Comparison of ENCODE assay signal across 8 mouse cellular contexts in genomic region chr15:77840450-77841360, GRCm38 (mm10). TPM values are rescaled to one million over a fixed set of nuclear protein-coding genes. Genes with fewer than 3 reads are reported as not detected.
DNase-seq lines count a peak whose midpoint lies in the region; ATAC-seq lines count a peak whose summit lies in the region.

No protein-coding gene starts in this region.

- WGBS in kidney, embryonic 15.5 days: 2% methylated on average over 36 of the region's 36 CpGs
- WGBS in hindbrain, embryonic 13.5 days: 6% methylated on average over 36 of the region's 36 CpGs
- 7% methylated on average over 36 of the region's 36 CpGs for WGBS in midbrain, embryonic 14.5 days

- peak overlapping the region; percentile 98 for H3K9ac ChIP-seq in kidney, embryonic 15.5 days
- H3K9ac ChIP-seq in hindbrain, embryonic 13.5 days: peak overlapping the region; percentile 87
- peak overlapping the region; percentile 66 for H3K9ac ChIP-seq in midbrain, embryonic 14.5 days (replicated peaks; ENCODE audit: low read length)

- peak overlapping the region; percentile 98 for H3K27ac ChIP-seq in kidney, embryonic 15.5 days
- peak overlapping the region; percentile 91 for H3K27ac ChIP-seq in hindbrain, embryonic 13.5 days
- no peak overlapping the region for H3K27ac ChIP-seq in midbrain, embryonic 14.5 days (replicated peaks; ENCODE audit: low read depth, low read length)

- H3K4me3 ChIP-seq in kidney, embryonic 15.5 days (replicated peaks): peak overlapping the region; percentile 79
- peak overlapping the region; percentile 87 for H3K4me3 ChIP-seq in hindbrain, embryonic 13.5 days
- H3K4me3 ChIP-seq in midbrain, embryonic 14.5 days (replicated peaks; ENCODE audit: low read depth, low read length): peak overlapping the region; percentile 82

- ATAC-seq in kidney, embryonic 15.5 days (replicated peaks; ENCODE audit: low FRiP score): no peak
- no peak for ATAC-seq in hindbrain, embryonic 13.5 days (ENCODE audit: low FRiP score)
- ATAC-seq in midbrain, embryonic 14.5 days (ENCODE audit: low FRiP score, low TSS enrichment): no peak
- no peak for ATAC-seq in granulocyte monocyte progenitor cell, adult 5-6 weeks (replicated peaks; ENCODE audit: poor library complexity, severe bottlenecking)

- H3K4me2 ChIP-seq in kidney, embryonic 15.5 days: peak overlapping the region; percentile 74
- peak overlapping the region; percentile 95 for H3K4me2 ChIP-seq in hindbrain, embryonic 13.5 days
- peak overlapping the region; percentile 94 for H3K4me2 ChIP-seq in midbrain, embryonic 14.5 days (ENCODE audit: low read length)

- H3K36me3 ChIP-seq in kidney, embryonic 15.5 days: no peaks in the 10 kb centered on the region
- H3K36me3 ChIP-seq in hindbrain, embryonic 13.5 days: no peaks in the 10 kb centered on the region
- H3K36me3 ChIP-seq in midbrain, embryonic 14.5 days (ENCODE audit: control insufficient read depth, insufficient read depth, low read length): no peaks in the 10 kb centered on the region

- no peak for DNase-seq in kidney, adult 8-10 months
- peak; percentile 39 for DNase-seq in brain, adult 2 months (ENCODE audit: low read depth, low spot score)
- peak; percentile 29 for DNase-seq in midbrain, embryonic 14.5 days
- DNase-seq in right cerebral cortex, postnatal 36 days (ENCODE audit: low spot score in 2 of 2): no peak
- no peak for DNase-seq in layer of hippocampus, adult 9-10 months (ENCODE audit: low spot score)

- H3K9me3 ChIP-seq in kidney, embryonic 15.5 days (replicated peaks): no peaks in the 10 kb centered on the region
- no peaks in the 10 kb centered on the region for H3K9me3 ChIP-seq in hindbrain, embryonic 13.5 days
- no peaks in the 10 kb centered on the region for H3K9me3 ChIP-seq in midbrain, embryonic 14.5 days (ENCODE audit: control insufficient read depth, low read length)

- H3K4me1 ChIP-seq in kidney, embryonic 15.5 days: peaks cover 58% of the 10 kb centered on the region
- peaks cover 51% of the 10 kb centered on the region for H3K4me1 ChIP-seq in hindbrain, embryonic 13.5 days (replicated peaks)
- peaks cover 21% of the 10 kb centered on the region for H3K4me1 ChIP-seq in midbrain, embryonic 14.5 days (ENCODE audit: control insufficient read depth, insufficient read depth, low read length)

- H3K27me3 ChIP-seq in kidney, embryonic 15.5 days: no peaks in the 10 kb centered on the region
- H3K27me3 ChIP-seq in hindbrain, embryonic 13.5 days: no peaks in the 10 kb centered on the region
- H3K27me3 ChIP-seq in midbrain, embryonic 14.5 days (ENCODE audit: control insufficient read depth, insufficient read depth, low read length): 0 out of 2 replicates have a peak, but pooled peaks cover 2% of the 10 kb centered on the region

RNA-seq across cellular contexts. Expression of gene Myh9, which starts 1.3 kb away (rescaled TPM):
- polyA plus RNA-seq in kidney, embryonic 15.5 days (2015; fragmentation: Nextera tagmentation; extraction: Ambion mirVana): 56.2 and 60.2 TPM in 2 replicates
- 14.5 and 14.9 TPM in 2 replicates for polyA plus RNA-seq in hindbrain, embryonic 13.5 days (2015; fragmentation: Nextera tagmentation; extraction: Ambion mirVana)
- 7.3 and 14.8 TPM in 2 replicates for polyA plus RNA-seq in midbrain, embryonic 14.5 days (2014; fragmentation: Nextera tagmentation; extraction: Ambion mirVana)
- 199 and 315 TPM in 2 replicates for total RNA-seq in granulocyte monocyte progenitor cell, adult 5-6 weeks (2014; fragmentation: Nextera tagmentation)
- 285 and 305 TPM in 2 replicates for total RNA-seq in granulocyte monocyte progenitor cell, adult 5-6 weeks (2017)

Comparison
In these comparisons a context has a peak if more than half of its experiments do, and no peak if none do; other contexts are left out.
1. DNase-seq: peak in brain, adult 2 months (single experiment) and midbrain, embryonic 14.5 days (single experiment); none in kidney, adult 8-10 months (0 of 2), right cerebral cortex, postnatal 36 days (0 of 2) and layer of hippocampus, adult 9-10 months (single experiment).
2. Peak in every context shown above with its lines, with median percentiles within 50 percentile points of each other: H3K4me2 ChIP-seq, H3K4me3 ChIP-seq and H3K9ac ChIP-seq.